Mouse (Mus musculus): ENCODE data around the gene Opn1sw.

DNA sequence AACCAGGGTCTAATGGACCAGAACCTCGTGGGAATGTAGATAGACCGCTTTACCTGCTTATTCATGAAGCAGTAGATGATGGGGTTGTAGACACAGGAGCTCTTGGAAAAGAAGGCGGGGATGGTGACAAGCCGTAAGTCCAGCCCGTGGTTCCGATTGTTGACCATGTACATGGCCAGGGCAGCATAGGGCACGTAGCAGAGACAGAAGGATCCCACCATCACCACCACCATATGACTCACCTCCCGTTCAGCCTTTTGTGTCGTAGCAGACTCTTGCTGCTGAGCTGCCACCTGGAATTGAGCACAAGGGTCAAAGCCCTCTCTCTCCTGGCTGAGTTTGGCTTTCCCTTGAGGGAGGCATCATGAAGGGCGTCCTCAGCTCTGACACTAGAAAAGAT lies 9.6 kb downstream of the Opn1sw start:
- peak; percentile 38 for TF ChIP-seq POLR2A (IDR thresholded peaks at IDR 0.05; ENCODE audit: insufficient read length, low read depth)
- TF ChIP-seq E2F4 (IDR thresholded peaks at IDR 0.05; ENCODE audit: insufficient read depth): no peak
- TF ChIP-seq MYOG (IDR thresholded peaks at IDR 0.05; ENCODE audit: control insufficient read depth in 1 of 3, insufficient read depth in 1 of 3, insufficient read length in 2 of 3, low read depth in 2 of 3): no peak
- no peak for TF ChIP-seq CEBPB (IDR thresholded peaks at IDR 0.05; ENCODE audit: insufficient read depth, poor library complexity, severe bottlenecking)
- TF ChIP-seq TCF12 (IDR thresholded peaks at IDR 0.05; ENCODE audit: insufficient read depth, poor library complexity, severe bottlenecking): no peak
- TF ChIP-seq USF1 (IDR thresholded peaks at IDR 0.05; ENCODE audit: low read depth): no peak

Measured in myocyte (in vitro differentiated cells).